Mouse (Mus musculus) erythroid progenitor cell, adult 5-6 weeks (primary cell): Measurements from ENCODE around the gene Dpy19l3. TPM values are rescaled to one million over a fixed set of nuclear protein-coding genes. Genes with fewer than 3 reads are reported as not detected.

Source experiments
- ATAC-seq: replicated peaks from 2 replicates; pipeline ENCODE4 v1.8.0; 2016; ENCODE audit warnings: moderate number of reproducible peaks, mild to moderate bottlenecking, moderate TSS enrichment, inconsistent platforms; ENCODE audit not compliant: poor library complexity, low FRiP score, severe bottlenecking
- total RNA-seq, 2 experiments: library from RNA; stranded (forward) in 1 of 2; stranded (reverse) in 1 of 2; fragments of 150-400 nt in 1 of 2; fragments of 186-747, 209-891 nt in 1 of 2; gene quantifications; 2 replicates each; pipeline versions ENCODE4 v1.2.3 to v1.2.4; 2015 to 2017; ENCODE audit warnings: low replicate concordance in 2 of 2

Dpy19l3 gene
- total RNA-seq, 2 experiments from 2014 or later, result 4.2 to 12.7 TPM

GRCm38 (mm10) chr7:35753319-35754032 lies 778 bp downstream of the Dpy19l3 start:
- ATAC-seq, result no peak

- ATAC-seq, result no peak
Observed at GRCm38 (mm10) chr7:35750873-35751272, 3.4 kb downstream of the Dpy19l3 start.

- no peak for ATAC-seq
Observed at GRCm38 (mm10) chr7:35747397-35747964, 6.8 kb downstream of the Dpy19l3 start.

GRCm38 (mm10) chr7:35746686-35747396 lies 7.4 kb downstream of the Dpy19l3 start:
- ATAC-seq, result no peak

- no peak for ATAC-seq
Observed at GRCm38 (mm10) chr7:35745281-35745702, 9.0 kb downstream of the Dpy19l3 start.

- ATAC-seq, result no peak
Observed at GRCm38 (mm10) chr7:35744771-35745170, 9.5 kb downstream of the Dpy19l3 start.

- no peak for ATAC-seq
Observed at GRCm38 (mm10) chr7:35742310-35742709, 11.9 kb downstream of the Dpy19l3 start.

- no peak for ATAC-seq
Observed at GRCm38 (mm10) chr7:35741858-35742257, 12.4 kb downstream of the Dpy19l3 start.

- ATAC-seq, result 0 out of 2 replicates have a peak, but pooled peaks have one; percentile 57
Observed at GRCm38 (mm10) chr7:35740489-35741230, 13.6 kb downstream of the Dpy19l3 start.

GRCm38 (mm10) chr7:35738871-35739270 lies 15.4 kb downstream of the Dpy19l3 start:
- ATAC-seq, result no peak

- ATAC-seq, result no peak
Observed at GRCm38 (mm10) chr7:35733313-35734050, 20.8 kb downstream of the Dpy19l3 start.

- no peak for ATAC-seq
Observed at GRCm38 (mm10) chr7:35732585-35733059, 21.6 kb downstream of the Dpy19l3 start.

GRCm38 (mm10) chr7:35729621-35730031 lies 24.6 kb downstream of the Dpy19l3 start:
- ATAC-seq, result no peak

GRCm38 (mm10) chr7:35728376-35728775 lies 25.9 kb downstream of the Dpy19l3 start:
- ATAC-seq, result no peak

GRCm38 (mm10) chr7:35723035-35723434 lies 31.2 kb downstream of the Dpy19l3 start:
- ATAC-seq, result no peak

- ATAC-seq, result no peak
Observed at GRCm38 (mm10) chr7:35718421-35719178, 35.7 kb downstream of the Dpy19l3 start.

- ATAC-seq, result no peak
Observed at GRCm38 (mm10) chr7:35710366-35710765, 43.9 kb downstream of the Dpy19l3 start.

- no peak for ATAC-seq
Observed at GRCm38 (mm10) chr7:35708101-35708500, 46.2 kb downstream of the Dpy19l3 start.

- no peak for ATAC-seq
Observed at GRCm38 (mm10) chr7:35699005-35699404, 55.2 kb downstream of the Dpy19l3 start.
